Mouse (Mus musculus): ENCODE results near the gene Rictor. TPM values are rescaled to one million over a fixed set of nuclear protein-coding genes. Genes with fewer than 3 reads are reported as not detected.

The Rictor gene
- polyA plus RNA-seq, 1 experiment from 2014 or later, result 55.5 TPM

- Histone ChIP-seq H3K4me1 (no peaks in the 10 kb centered on the region), H3K9me3 (no peaks in the 10 kb centered on the region), H3K36me3 (no peaks in the 10 kb centered on the region), H3K27me3 (replicated peaks) (no peaks in the 10 kb centered on the region), H3K9ac (no peak overlapping the region), H3K27ac (no peak overlapping the region), H3K4me2 (replicated peaks) (no peak overlapping the region), H3K4me3 (no peak overlapping the region)
- 13% methylated on average over 1 of the region's 1 CpGs for WGBS
- ATAC-seq (ENCODE audit: low FRiP score, low read depth), result no peak
These were observed 141.7 kb downstream of the Rictor start for GRCm38 (mm10) chr15:6849851-6850250.

Other genes with a start within 250 kb of the Rictor start
- 3.2 and 4.2 TPM in 2 replicates for gene Fyb, start 185.5 kb upstream of the Rictor start, polyA plus RNA-seq (2016; fragmentation: Nextera tagmentation; extraction: Ambion mirVana)
- 0.54 and 0.66 TPM in 2 replicates for gene Osmr, start 166.6 kb downstream of the Rictor start, polyA plus RNA-seq (2016; fragmentation: Nextera tagmentation; extraction: Ambion mirVana)